Mouse (Mus musculus): ENCODE measurements around the gene Tmco3. TPM values are rescaled to one million over a fixed set of nuclear protein-coding genes. Genes with fewer than 3 reads are reported as not detected.

Gene Tmco3
- polyA plus RNA-seq, 1 experiment from 2014 or later = 32.1 TPM

DNA sequence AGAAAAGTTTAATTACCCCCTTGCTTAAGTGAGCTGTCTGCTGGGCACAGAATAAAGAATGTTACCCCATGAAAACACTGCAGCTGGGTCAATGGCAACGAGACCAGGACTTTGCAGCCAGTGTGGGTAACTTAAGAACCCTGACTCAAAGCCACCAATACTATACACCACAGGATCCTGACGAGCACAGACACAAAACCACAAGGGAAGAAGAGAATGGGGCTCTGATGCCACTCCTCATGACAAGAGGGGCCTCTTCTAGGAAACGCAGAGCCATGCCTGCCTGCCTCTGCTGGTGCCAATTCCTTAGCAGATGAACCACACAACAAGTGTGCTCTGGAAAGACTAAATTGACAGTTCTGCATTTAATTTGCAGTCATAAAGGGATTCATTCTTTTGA lies 24.6 kb upstream of the Tmco3 start:
- H3K9me3 ChIP-seq (replicated peaks; ENCODE audit: control insufficient read depth, low read length) = no peaks in the 10 kb centered on the region
- H3K27me3 ChIP-seq (ENCODE audit: control insufficient read depth, insufficient read depth, low read length) = no peaks in the 10 kb centered on the region
- H3K27ac ChIP-seq (ENCODE audit: low read length) = no peak overlapping the region
- peaks cover 12% of the 10 kb centered on the region; the same call in 1 of the 2 replicates for H3K36me3 ChIP-seq (ENCODE audit: control insufficient read depth, insufficient read depth)
- no peak overlapping the region for H3K9ac ChIP-seq (ENCODE audit: low read length)
- 65% methylated on average over 3 of the region's 3 CpGs for WGBS
- no peak for ATAC-seq (replicated peaks; ENCODE audit: extremely low read depth, insufficient read depth, low FRiP score)
- no peak overlapping the region for H3K4me2 ChIP-seq (ENCODE audit: low read depth, low read length)
- H3K4me1 ChIP-seq (ENCODE audit: control insufficient read depth, insufficient read depth, low read length) = no peaks in the 10 kb centered on the region
- H3K4me3 ChIP-seq (ENCODE audit: low read length) = no peak overlapping the region

- H3K36me3 ChIP-seq (ENCODE audit: control insufficient read depth, insufficient read depth) = peaks cover 22% of the 10 kb centered on the region
- no peaks in the 10 kb centered on the region for H3K27me3 ChIP-seq (ENCODE audit: control insufficient read depth, insufficient read depth, low read length)
- H3K4me2 ChIP-seq (ENCODE audit: low read depth, low read length) = no peak overlapping the region
- H3K9me3 ChIP-seq (replicated peaks; ENCODE audit: control insufficient read depth, low read length) = no peaks in the 10 kb centered on the region
- no peak overlapping the region for H3K27ac ChIP-seq (ENCODE audit: low read length)
- WGBS = 51% methylated on average over 2 of the region's 2 CpGs
- H3K9ac ChIP-seq (ENCODE audit: low read length) = no peak overlapping the region
- H3K4me1 ChIP-seq (ENCODE audit: control insufficient read depth, insufficient read depth, low read length) = no peaks in the 10 kb centered on the region
- no peak overlapping the region for H3K4me3 ChIP-seq (ENCODE audit: low read length)
- ATAC-seq (replicated peaks; ENCODE audit: extremely low read depth, insufficient read depth, low FRiP score) = no peak
Measured at GRCm38 (mm10) chr8:13267566-13267965, 20.4 kb upstream of the Tmco3 start.

DNA sequence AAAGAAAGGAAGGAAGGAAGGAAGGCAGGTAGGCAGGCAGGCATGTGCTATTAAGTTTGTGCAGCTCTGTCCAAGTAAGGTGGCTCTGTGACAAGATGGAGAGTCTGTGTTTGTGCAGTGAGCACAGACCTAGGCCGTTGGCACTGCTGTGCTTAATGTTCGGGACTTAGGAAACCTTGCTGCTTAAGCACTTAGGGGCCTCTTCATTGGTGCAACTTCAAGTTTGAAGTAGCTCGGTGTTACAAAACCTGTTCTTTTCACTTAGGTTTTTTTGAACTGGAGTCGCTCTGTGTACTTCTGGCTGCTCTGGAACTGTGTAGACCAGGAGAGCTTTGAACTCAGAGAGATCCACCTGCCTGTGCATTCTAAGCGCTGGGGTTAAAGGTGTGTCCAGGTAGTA lies 15.2 kb upstream of the Tmco3 start:
- no peak overlapping the region for H3K4me3 ChIP-seq (ENCODE audit: low read length)
- no peak for ATAC-seq (replicated peaks; ENCODE audit: extremely low read depth, insufficient read depth, low FRiP score)
- 79% methylated on average over 5 of the region's 5 CpGs for WGBS
- H3K9ac ChIP-seq (ENCODE audit: low read length) = no peak overlapping the region
- no peaks in the 10 kb centered on the region for H3K9me3 ChIP-seq (replicated peaks; ENCODE audit: control insufficient read depth, low read length)
- H3K27ac ChIP-seq (ENCODE audit: low read length) = no peak overlapping the region
- no peaks in the 10 kb centered on the region for H3K4me1 ChIP-seq (ENCODE audit: control insufficient read depth, insufficient read depth, low read length)
- peaks cover 23% of the 10 kb centered on the region for H3K36me3 ChIP-seq (ENCODE audit: control insufficient read depth, insufficient read depth)
- H3K4me2 ChIP-seq (ENCODE audit: low read depth, low read length) = no peak overlapping the region
- no peaks in the 10 kb centered on the region for H3K27me3 ChIP-seq (ENCODE audit: control insufficient read depth, insufficient read depth, low read length)

GRCm38 (mm10) chr8:13276941-13277447 lies 11.0 kb upstream of the Tmco3 start:
- 79% methylated on average over 5 of the region's 5 CpGs for WGBS

GRCm38 (mm10) chr8:13283200-13283599 lies 4.8 kb upstream of the Tmco3 start:
- H3K4me1 ChIP-seq (ENCODE audit: control insufficient read depth, insufficient read depth, low read length) = peaks cover 23% of the 10 kb centered on the region
- peaks cover 7% of the 10 kb centered on the region; the same call in 1 of the 2 replicates for H3K36me3 ChIP-seq (ENCODE audit: control insufficient read depth, insufficient read depth)
- H3K27ac ChIP-seq (ENCODE audit: low read length) = peak overlapping the region; percentile 48; the same call in 1 of the 2 replicates
- H3K9ac ChIP-seq (ENCODE audit: low read length) = no peak overlapping the region
- no peak for ATAC-seq (replicated peaks; ENCODE audit: extremely low read depth, insufficient read depth, low FRiP score)
- WGBS = 45% methylated on average over 1 of the region's 1 CpGs
- no peak overlapping the region for H3K4me3 ChIP-seq (ENCODE audit: low read length)
- no peaks in the 10 kb centered on the region for H3K27me3 ChIP-seq (ENCODE audit: control insufficient read depth, insufficient read depth, low read length)
- no peaks in the 10 kb centered on the region for H3K9me3 ChIP-seq (replicated peaks; ENCODE audit: control insufficient read depth, low read length)
- H3K4me2 ChIP-seq (ENCODE audit: low read depth, low read length) = peak overlapping the region; percentile 37; the same call in 1 of the 2 replicates

More at GRCm38 (mm10) chr8:13276941-13277447, 11.0 kb upstream of the Tmco3 start:
- H3K4me2 ChIP-seq (ENCODE audit: low read depth, low read length) = no peak overlapping the region
- no peaks in the 10 kb centered on the region for H3K27me3 ChIP-seq (ENCODE audit: control insufficient read depth, insufficient read depth, low read length)
- H3K4me1 ChIP-seq (ENCODE audit: control insufficient read depth, insufficient read depth, low read length) = 0 out of 2 replicates have a peak, but pooled peaks cover under 1% of the 10 kb centered on the region
- H3K9ac ChIP-seq (ENCODE audit: low read length) = no peak overlapping the region
- H3K9me3 ChIP-seq (replicated peaks; ENCODE audit: control insufficient read depth, low read length) = no peaks in the 10 kb centered on the region
- no peak for ATAC-seq (replicated peaks; ENCODE audit: extremely low read depth, insufficient read depth, low FRiP score)
- no peak overlapping the region for H3K27ac ChIP-seq (ENCODE audit: low read length)
- peaks cover 11% of the 10 kb centered on the region for H3K36me3 ChIP-seq (ENCODE audit: control insufficient read depth, insufficient read depth)
- no peak overlapping the region for H3K4me3 ChIP-seq (ENCODE audit: low read length)

DNA sequence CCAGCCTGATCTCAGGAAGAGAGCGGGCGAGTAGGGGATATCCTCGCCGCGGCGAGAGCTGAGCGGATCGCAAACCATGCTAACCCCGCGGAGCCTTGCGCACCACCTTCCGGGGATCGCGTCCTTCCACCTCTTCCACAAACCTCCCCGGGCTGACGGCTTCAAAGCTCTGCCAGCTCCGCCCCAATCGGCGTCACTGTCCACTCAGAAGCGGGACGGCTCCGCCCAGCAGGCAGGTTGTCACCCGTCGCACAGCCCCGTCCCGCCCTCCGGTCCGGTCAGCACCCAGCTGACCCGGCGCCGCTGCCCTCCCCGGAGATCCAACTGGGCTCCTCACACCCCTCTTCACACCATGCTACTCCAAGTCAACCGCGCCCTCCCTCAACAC lies 692 bp upstream of the Tmco3 start:
- Histone ChIP-seq H3K27me3 (ENCODE audit: control insufficient read depth, insufficient read depth, low read length) (no peaks in the 10 kb centered on the region), H3K4me1 (ENCODE audit: control insufficient read depth, insufficient read depth, low read length) (peaks cover 27% of the 10 kb centered on the region), H3K4me3 (ENCODE audit: low read length) (peak overlapping the region; percentile 92), H3K27ac (ENCODE audit: low read length) (peak overlapping the region; percentile 96), H3K9me3 (replicated peaks; ENCODE audit: control insufficient read depth, low read length) (no peaks in the 10 kb centered on the region), H3K4me2 (ENCODE audit: low read depth, low read length) (peak overlapping the region; percentile 98), H3K9ac (ENCODE audit: low read length) (peak overlapping the region; percentile 79), H3K36me3 (ENCODE audit: control insufficient read depth, insufficient read depth) (0 out of 2 replicates have a peak, but pooled peaks cover 2% of the 10 kb centered on the region)
- WGBS = 1% methylated on average over 34 of the region's 34 CpGs
- peak; percentile 82 for ATAC-seq (replicated peaks; ENCODE audit: extremely low read depth, insufficient read depth, low FRiP score)

GRCm38 (mm10) chr8:13288646-13289045 lies 656 bp downstream of the Tmco3 start:
- Histone ChIP-seq H3K36me3 (ENCODE audit: control insufficient read depth, insufficient read depth) (peaks cover 3% of the 10 kb centered on the region; the same call in 1 of the 2 replicates), H3K27me3 (ENCODE audit: control insufficient read depth, insufficient read depth, low read length) (no peaks in the 10 kb centered on the region), H3K9ac (ENCODE audit: low read length) (peak overlapping the region; percentile 79), H3K27ac (ENCODE audit: low read length) (peak overlapping the region; percentile 96; the same call in 1 of the 2 replicates), H3K9me3 (replicated peaks; ENCODE audit: control insufficient read depth, low read length) (no peaks in the 10 kb centered on the region), H3K4me2 (ENCODE audit: low read depth, low read length) (peak overlapping the region; percentile 98), H3K4me1 (ENCODE audit: control insufficient read depth, insufficient read depth, low read length) (peaks cover 22% of the 10 kb centered on the region), H3K4me3 (ENCODE audit: low read length) (peak overlapping the region; percentile 92)
- WGBS = 5% methylated on average over 6 of the region's 6 CpGs
- ATAC-seq (replicated peaks; ENCODE audit: extremely low read depth, insufficient read depth, low FRiP score) = no peak

GRCm38 (mm10) chr8:13292364-13292763 lies 4.4 kb downstream of the Tmco3 start:
- H3K4me1 ChIP-seq (ENCODE audit: control insufficient read depth, insufficient read depth, low read length) = peaks cover 8% of the 10 kb centered on the region
- 29% methylated on average over 9 of the region's 9 CpGs for WGBS
- H3K27ac ChIP-seq (ENCODE audit: low read length) = no peak overlapping the region
- H3K4me3 ChIP-seq (ENCODE audit: low read length) = no peak overlapping the region
- H3K9ac ChIP-seq (ENCODE audit: low read length) = no peak overlapping the region
- no peaks in the 10 kb centered on the region for H3K9me3 ChIP-seq (replicated peaks; ENCODE audit: control insufficient read depth, low read length)
- peaks cover 24% of the 10 kb centered on the region for H3K36me3 ChIP-seq (ENCODE audit: control insufficient read depth, insufficient read depth)
- no peak for ATAC-seq (replicated peaks; ENCODE audit: extremely low read depth, insufficient read depth, low FRiP score)
- no peaks in the 10 kb centered on the region for H3K27me3 ChIP-seq (ENCODE audit: control insufficient read depth, insufficient read depth, low read length)
- no peak overlapping the region for H3K4me2 ChIP-seq (ENCODE audit: low read depth, low read length)

GRCm38 (mm10) chr8:13293677-13294470 lies 5.9 kb downstream of the Tmco3 start:
- 89% methylated on average over 9 of the region's 9 CpGs for WGBS
- no peak for ATAC-seq (replicated peaks; ENCODE audit: extremely low read depth, insufficient read depth, low FRiP score)
- Histone ChIP-seq H3K9ac (ENCODE audit: low read length) (no peak overlapping the region), H3K27me3 (ENCODE audit: control insufficient read depth, insufficient read depth, low read length) (no peaks in the 10 kb centered on the region), H3K4me1 (ENCODE audit: control insufficient read depth, insufficient read depth, low read length) (peaks cover 4% of the 10 kb centered on the region), H3K4me3 (ENCODE audit: low read length) (no peak overlapping the region), H3K27ac (ENCODE audit: low read length) (no peak overlapping the region), H3K9me3 (replicated peaks; ENCODE audit: control insufficient read depth, low read length) (no peaks in the 10 kb centered on the region), H3K4me2 (ENCODE audit: low read depth, low read length) (no peak overlapping the region), H3K36me3 (ENCODE audit: control insufficient read depth, insufficient read depth) (peaks cover 26% of the 10 kb centered on the region)
